Mouse (Mus musculus) ZHBTc4 (cell line): ENCODE data around the gene Shpk.
A peak's percentile ranks its signal among the peaks of the same experiment; 100 is the strongest.

Source experiments
- DNase-seq: peaks from one replicate; pipeline ENCODE4 v3.0.0-alpha.2; 2011; ENCODE audit warnings: low read depth, low spot score

Shpk gene

GRCm38 (mm10) chr11:73199879-73200278, 619 bp downstream of the Shpk start:
- DNase-seq, result peak; percentile 17

- DNase-seq, result no peak
These were observed 1.8 kb downstream of the Shpk start for GRCm38 (mm10) chr11:73201021-73201420.

- peak; percentile 51 for DNase-seq
These were observed 2.3 kb downstream of the Shpk start for GRCm38 (mm10) chr11:73201597-73201996.

GRCm38 (mm10) chr11:73203895-73204294, 4.6 kb downstream of the Shpk start:
- no peak for DNase-seq

- no peak for DNase-seq
These were observed 5.9 kb downstream of the Shpk start for GRCm38 (mm10) chr11:73205194-73205593.

GRCm38 (mm10) chr11:73207621-73208020, 8.4 kb downstream of the Shpk start:
- peak; percentile 69 for DNase-seq

GRCm38 (mm10) chr11:73213956-73214355, 14.7 kb downstream of the Shpk start:
- no peak for DNase-seq

- peak; percentile 26 for DNase-seq
These were observed 20.4 kb downstream of the Shpk start for GRCm38 (mm10) chr11:73219671-73220070.

GRCm38 (mm10) chr11:73220651-73221050, 21.4 kb downstream of the Shpk start:
- DNase-seq, result no peak

- DNase-seq, result peak; percentile 45
These were observed 23.6 kb downstream of the Shpk start for GRCm38 (mm10) chr11:73222846-73223245.

- DNase-seq, result peak; percentile 77
These were observed 24.7 kb downstream of the Shpk start for GRCm38 (mm10) chr11:73223966-73224365.

- DNase-seq, result no peak
These were observed 26.6 kb downstream of the Shpk start for GRCm38 (mm10) chr11:73225856-73226255.

- DNase-seq, result no peak
These were observed 29.6 kb downstream of the Shpk start for GRCm38 (mm10) chr11:73228881-73229280.

GRCm38 (mm10) chr11:73230081-73230480, 30.8 kb downstream of the Shpk start:
- no peak for DNase-seq

- peak; percentile 29 for DNase-seq
These were observed 33.3 kb downstream of the Shpk start for GRCm38 (mm10) chr11:73232513-73232912.

- no peak for DNase-seq
These were observed 34.7 kb downstream of the Shpk start, which contains the start of gene Trpv1 for GRCm38 (mm10) chr11:73233992-73234391. Gene Trpv1 (plus strand): TSS chr11:73234292.

- no peak for DNase-seq
These were observed 36.9 kb downstream of the Shpk start for GRCm38 (mm10) chr11:73235990-73236701.

GRCm38 (mm10) chr11:73236731-73237130, 37.5 kb downstream of the Shpk start:
- no peak for DNase-seq

- DNase-seq, result no peak
These were observed 42.9 kb downstream of the Shpk start for GRCm38 (mm10) chr11:73242199-73242598.

- no peak for DNase-seq
These were observed 43.5 kb downstream of the Shpk start for GRCm38 (mm10) chr11:73242777-73243176.

GRCm38 (mm10) chr11:73257362-73257945, 58.2 kb downstream of the Shpk start:
- DNase-seq, result peak; percentile 44

GRCm38 (mm10) chr11:73258664-73259063, 59.4 kb downstream of the Shpk start:
- DNase-seq, result no peak

- DNase-seq, result no peak
These were observed 61.2 kb downstream of the Shpk start for GRCm38 (mm10) chr11:73260457-73260856.
